Mouse (Mus musculus) neural tube, embryonic 15.5 days (tissue): ENCODE measurements at regions not wholly inside any gene's neighbourhood (a gene's known extent, or its start where the extent isn't known, plus 50 kb on each side); places are given as distances from the start of the nearest gene placed in this dataset.

Experiments used
- ATAC-seq: fragments of 200-750 bp; cut with Nextera tagmentation; 2 replicates; pipeline ENCODE4 v1.8.0; 2017; ENCODE audit warnings: mild to moderate bottlenecking, moderate TSS enrichment, moderate library complexity; ENCODE audit not compliant: low FRiP score
- H3K27ac ChIP-seq: fragments of 300-500 bp; sonication (generic); replicated peaks from 2 replicates; pipeline ENCODE4 v1.5.1; 2015; ENCODE audit warnings: mild to moderate bottlenecking, inconsistent platforms
- H3K27me3 ChIP-seq: fragments of 300-500 bp; sonication (generic); replicated peaks from 2 replicates; pipeline ENCODE4 v1.6.1; 2015; ENCODE audit warnings: inconsistent platforms
- H3K36me3 ChIP-seq: fragments of 300-500 bp; sonication (generic); 2 replicates; pipeline ENCODE4 v1.6.1; 2015; ENCODE audit warnings: inconsistent platforms
- H3K4me1 ChIP-seq: fragments of 300-500 bp; sonication (generic); 2 replicates; pipeline ENCODE4 v1.6.1; 2015; ENCODE audit warnings: inconsistent platforms
- H3K4me2 ChIP-seq: fragments of 300-500 bp; sonication (generic); 2 replicates; pipeline ENCODE4 v1.6.1; 2015; ENCODE audit warnings: inconsistent platforms, mild to moderate bottlenecking, moderate library complexity
- H3K4me3 ChIP-seq: fragments of 300-500 bp; sonication (generic); replicated peaks from 2 replicates; pipeline ENCODE4 v1.5.1; 2015; ENCODE audit warnings: mild to moderate bottlenecking, inconsistent platforms
- H3K9ac ChIP-seq: fragments of 300-500 bp; sonication (generic); replicated peaks from 2 replicates; pipeline ENCODE4 v1.6.1; 2015; ENCODE audit warnings: mild to moderate bottlenecking, inconsistent platforms
- H3K9me3 ChIP-seq: fragments of 300-500 bp; sonication (generic); replicated peaks from 2 replicates; pipeline ENCODE4 v1.6.1; 2016; ENCODE audit warnings: inconsistent platforms
- WGBS: fragments of 180-500 bp; shearing (Covaris S2); methylation state at CpG from one replicate; pipeline ENCODE4 v1.1.7; 2015; ENCODE audit warnings: mixed read lengths; 5-methylcytosine and 5-hydroxymethylcytosine counted together

DNA sequence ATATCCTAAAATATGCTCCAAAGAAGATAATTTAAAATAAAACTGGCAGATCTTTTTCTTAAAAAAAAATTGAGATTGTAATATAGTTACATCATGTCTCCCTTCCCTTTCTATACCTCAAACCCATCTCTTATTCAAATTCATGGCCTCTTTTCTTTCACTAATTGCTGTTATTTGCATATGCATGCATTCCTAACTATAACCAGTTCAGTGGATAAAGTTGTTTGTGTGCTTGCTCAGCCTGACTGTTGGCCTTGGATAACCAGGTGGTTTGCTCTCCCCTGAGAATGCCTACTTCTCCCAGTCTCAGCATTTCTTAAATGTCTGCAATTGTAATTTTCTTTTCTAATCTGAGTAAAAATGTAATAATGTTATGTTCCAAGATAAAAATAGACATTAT, 2154.8 kb downstream of the 4930444P10Rik start:
- H3K9me3 ChIP-seq = no peaks in the 10 kb centered on the region
- H3K27me3 ChIP-seq = peaks cover 10% of the 10 kb centered on the region; the same call in 1 of the 2 replicates
- H3K36me3 ChIP-seq = no peaks in the 10 kb centered on the region
- no peak overlapping the region for H3K9ac ChIP-seq
- no peak overlapping the region for H3K4me3 ChIP-seq
- no peak overlapping the region for H3K4me2 ChIP-seq
- no peaks in the 10 kb centered on the region for H3K4me1 ChIP-seq
- no peak overlapping the region for H3K27ac ChIP-seq
- no peak for ATAC-seq

DNA sequence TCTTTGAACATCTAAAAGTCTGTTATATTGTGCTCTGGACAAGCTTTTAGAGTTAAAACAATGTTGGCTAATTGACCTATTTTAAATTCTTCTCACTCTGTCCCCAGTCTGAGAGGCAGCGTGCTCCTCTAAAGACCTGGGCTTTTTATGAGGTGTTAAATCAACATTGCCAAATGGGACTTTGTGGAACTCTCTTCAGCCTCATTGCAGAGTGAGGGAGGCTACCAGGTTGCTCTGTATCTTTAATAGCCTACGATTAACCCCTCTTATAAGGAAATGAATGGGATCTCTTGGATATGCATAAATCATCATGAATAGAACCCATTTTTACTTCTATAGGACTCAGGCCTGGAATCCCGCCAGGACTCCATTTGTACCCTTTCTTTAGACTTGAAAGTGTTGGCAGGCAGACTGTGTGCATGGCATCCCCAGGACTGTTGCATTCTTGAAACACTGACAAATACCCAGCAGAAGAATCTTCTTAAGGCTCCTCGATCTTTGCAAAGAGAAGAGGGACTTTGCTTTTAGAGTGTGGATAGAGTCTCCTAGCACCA, 2157.1 kb downstream of the 4930444P10Rik start:
- 8% methylated on average over 4 of the region's 4 CpGs for WGBS
- Histone ChIP-seq H3K4me3 (no peak overlapping the region), H3K36me3 (no peaks in the 10 kb centered on the region), H3K27ac (no peak overlapping the region), H3K9me3 (no peaks in the 10 kb centered on the region), H3K4me2 (no peak overlapping the region), H3K4me1 (no peaks in the 10 kb centered on the region), H3K9ac (no peak overlapping the region), H3K27me3 (peaks cover 18% of the 10 kb centered on the region)
- peak; percentile 86 for ATAC-seq

DNA sequence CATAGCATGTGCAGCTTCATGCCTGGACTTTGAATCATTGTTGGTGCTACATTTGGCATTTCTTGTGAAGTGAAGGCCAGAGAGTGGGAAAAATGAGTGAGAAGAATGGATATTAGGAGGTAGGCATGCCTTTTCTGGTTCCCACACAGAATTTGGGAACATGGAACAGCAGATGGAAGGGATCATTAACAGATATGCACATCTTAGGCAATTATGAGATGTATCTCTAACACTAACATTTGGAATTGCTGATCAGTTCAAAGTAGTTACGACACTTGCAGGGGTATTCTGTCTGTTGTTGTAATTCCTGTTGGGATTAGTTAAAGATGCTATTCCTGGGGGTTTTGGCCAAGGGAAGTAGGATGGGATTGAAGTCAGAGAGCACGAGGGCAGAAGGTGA, 2164.4 kb downstream of the 4930444P10Rik start:
- no peaks in the 10 kb centered on the region for H3K36me3 ChIP-seq
- no peak overlapping the region for H3K4me2 ChIP-seq
- H3K4me3 ChIP-seq = no peak overlapping the region
- no peak overlapping the region for H3K27ac ChIP-seq
- no peak overlapping the region for H3K9ac ChIP-seq
- ATAC-seq = no peak
- 90% methylated on average over 2 of the region's 2 CpGs for WGBS
- H3K4me1 ChIP-seq = no peaks in the 10 kb centered on the region
- peaks cover 24% of the 10 kb centered on the region for H3K27me3 ChIP-seq
- H3K9me3 ChIP-seq = no peaks in the 10 kb centered on the region

DNA sequence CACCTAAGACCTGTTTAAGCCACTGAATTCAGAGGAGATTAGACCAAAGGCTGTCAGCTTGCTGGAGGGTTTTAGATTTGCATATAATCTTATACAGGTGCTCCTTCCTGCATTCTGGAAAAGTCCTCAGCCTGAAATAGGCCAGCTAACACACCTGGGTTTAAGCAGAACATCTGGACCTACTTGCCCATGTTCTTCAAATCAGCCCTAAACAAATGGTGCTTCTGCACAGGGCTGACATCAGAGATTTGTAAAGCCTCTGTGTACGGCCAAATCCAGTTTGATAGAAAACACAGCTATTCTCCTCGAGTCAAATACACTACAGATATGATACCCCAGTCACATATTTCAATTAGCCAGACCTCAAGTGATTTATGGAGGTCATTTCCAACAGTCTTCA, 2165.2 kb downstream of the 4930444P10Rik start:
- WGBS = 76% methylated on average over 2 of the region's 2 CpGs
- Histone ChIP-seq H3K4me2 (no peak overlapping the region), H3K9ac (no peak overlapping the region), H3K36me3 (no peaks in the 10 kb centered on the region), H3K9me3 (no peaks in the 10 kb centered on the region), H3K27me3 (peaks cover 24% of the 10 kb centered on the region), H3K4me3 (no peak overlapping the region), H3K4me1 (no peaks in the 10 kb centered on the region), H3K27ac (no peak overlapping the region)
- no peak for ATAC-seq

DNA sequence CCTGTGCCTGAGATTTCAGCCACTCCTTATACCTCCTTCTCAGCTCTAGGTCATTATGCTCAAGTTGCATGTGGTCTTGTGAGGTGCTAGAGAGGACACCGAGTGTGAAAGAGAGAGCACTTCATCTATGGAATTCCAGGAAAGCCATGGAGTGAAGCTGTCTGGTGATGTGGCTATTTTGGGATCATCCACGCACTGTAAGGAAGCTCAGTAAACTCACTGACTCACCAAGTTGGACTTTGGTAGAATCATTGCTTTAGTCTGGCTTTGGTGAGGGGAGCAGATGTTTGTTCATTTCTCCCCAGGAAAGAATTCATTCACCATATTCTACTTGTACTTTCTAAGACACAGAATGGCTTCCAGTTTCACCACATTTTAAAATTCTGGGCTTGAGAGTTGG, 2167.1 kb downstream of the 4930444P10Rik start:
- Histone ChIP-seq H3K4me3 (no peak overlapping the region), H3K27ac (no peak overlapping the region), H3K4me2 (no peak overlapping the region), H3K9ac (no peak overlapping the region), H3K9me3 (no peaks in the 10 kb centered on the region; the same call in 1 of the 2 replicates), H3K27me3 (peaks cover 12% of the 10 kb centered on the region; the same call in 1 of the 2 replicates), H3K4me1 (no peaks in the 10 kb centered on the region), H3K36me3 (no peaks in the 10 kb centered on the region)
- ATAC-seq = no peak
- 90% methylated on average over 2 of the region's 2 CpGs for WGBS

DNA sequence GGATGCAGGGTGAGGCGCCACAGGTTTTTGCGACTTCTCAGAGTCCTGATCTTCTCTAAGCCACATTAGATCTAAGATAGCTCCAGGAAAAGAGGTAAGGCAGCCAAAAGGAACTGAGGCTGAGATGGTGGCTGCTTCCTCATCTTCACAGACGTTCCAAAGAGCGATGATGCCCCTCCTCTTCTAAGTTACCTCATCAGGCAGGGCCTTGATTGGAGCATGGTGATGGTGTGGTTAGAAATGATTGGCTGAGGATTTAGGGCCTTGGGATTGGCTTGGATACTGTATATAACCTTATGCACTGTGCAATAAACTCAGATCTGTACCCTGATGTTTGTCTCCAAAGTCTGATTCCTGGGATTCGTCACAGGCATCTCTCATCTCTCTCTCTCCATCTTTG, 2177.9 kb downstream of the 4930444P10Rik start:
- Histone ChIP-seq H3K27ac (no peak overlapping the region), H3K4me1 (no peaks in the 10 kb centered on the region), H3K4me3 (no peak overlapping the region), H3K9me3 (no peaks in the 10 kb centered on the region), H3K36me3 (no peaks in the 10 kb centered on the region), H3K4me2 (no peak overlapping the region), H3K9ac (no peak overlapping the region), H3K27me3 (no peaks in the 10 kb centered on the region)
- ATAC-seq = no peak
- WGBS = 93% methylated on average over 5 of the region's 5 CpGs

DNA sequence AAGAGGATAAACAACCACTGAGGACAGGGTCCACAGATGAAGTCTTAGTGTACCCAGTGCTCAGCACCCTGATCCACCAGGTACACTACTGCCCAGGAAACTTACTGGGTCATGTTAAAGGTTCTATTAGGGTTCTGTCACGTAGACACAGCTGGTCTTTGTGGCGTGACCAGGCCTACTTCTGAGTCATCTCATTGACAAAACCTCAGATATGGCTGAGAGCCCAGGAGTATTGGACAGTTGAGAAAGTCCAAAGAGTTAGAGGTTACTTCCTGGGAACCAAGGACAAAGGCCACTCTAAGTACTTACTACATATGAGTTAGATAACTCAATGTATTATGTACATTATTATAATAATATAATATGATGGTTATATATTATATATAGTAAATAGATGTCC, 2214.0 kb downstream of the 4930444P10Rik start:
- Histone ChIP-seq H3K4me3 (no peak overlapping the region), H3K4me1 (no peaks in the 10 kb centered on the region), H3K9me3 (no peaks in the 10 kb centered on the region), H3K27ac (no peak overlapping the region), H3K4me2 (no peak overlapping the region), H3K27me3 (no peaks in the 10 kb centered on the region), H3K9ac (no peak overlapping the region), H3K36me3 (no peaks in the 10 kb centered on the region)
- no peak for ATAC-seq
- 92% methylated on average over 2 of the region's 2 CpGs for WGBS

DNA sequence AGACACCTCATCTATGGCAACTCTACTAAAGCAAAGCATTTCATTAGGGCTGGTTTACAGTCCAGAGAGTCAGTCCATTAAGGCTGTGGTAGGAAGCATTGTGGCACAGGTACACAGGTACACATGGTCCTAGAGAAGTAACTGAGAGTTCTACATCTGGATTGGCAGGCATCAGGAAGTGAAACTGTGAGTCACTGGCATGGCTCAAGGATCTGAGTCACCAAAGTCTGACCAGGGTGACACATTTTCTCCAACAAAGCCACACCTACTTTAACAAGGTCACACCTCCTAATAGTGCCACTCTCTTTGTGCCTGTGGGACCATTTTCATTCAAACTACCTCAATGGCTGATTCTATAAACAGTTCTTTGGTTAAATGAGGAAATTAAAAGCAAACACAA, 2219.2 kb downstream of the 4930444P10Rik start:
- no peak overlapping the region for H3K4me2 ChIP-seq
- no peak overlapping the region for H3K9ac ChIP-seq
- no peak for ATAC-seq
- H3K27me3 ChIP-seq = no peaks in the 10 kb centered on the region
- no peak overlapping the region for H3K27ac ChIP-seq
- no peak overlapping the region for H3K4me3 ChIP-seq
- no peaks in the 10 kb centered on the region for H3K36me3 ChIP-seq
- H3K4me1 ChIP-seq = no peaks in the 10 kb centered on the region
- H3K9me3 ChIP-seq = no peaks in the 10 kb centered on the region

DNA sequence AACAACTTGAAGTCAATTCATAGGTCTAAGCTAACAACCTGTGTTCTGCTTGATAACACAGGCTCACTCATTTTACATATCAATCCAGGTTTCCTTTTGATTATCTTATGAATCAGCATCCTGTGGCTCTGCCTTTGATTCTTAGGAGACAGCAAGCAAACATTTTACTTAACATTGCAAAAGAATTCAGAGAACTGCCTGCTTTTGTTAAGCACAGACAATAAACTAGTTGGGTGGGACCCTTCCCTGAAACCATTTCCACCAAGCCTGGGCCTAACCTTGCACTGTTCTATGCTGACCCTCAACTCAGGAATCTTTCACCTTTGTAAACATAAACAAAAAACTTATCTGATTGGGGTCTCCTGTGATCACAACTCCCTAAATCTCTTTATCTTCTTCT, 2220.6 kb downstream of the 4930444P10Rik start:
- no peak overlapping the region for H3K4me2 ChIP-seq
- H3K27me3 ChIP-seq = no peaks in the 10 kb centered on the region
- no peaks in the 10 kb centered on the region for H3K4me1 ChIP-seq
- no peak overlapping the region for H3K4me3 ChIP-seq
- ATAC-seq = no peak
- H3K9me3 ChIP-seq = no peaks in the 10 kb centered on the region
- H3K27ac ChIP-seq = no peak overlapping the region
- no peak overlapping the region for H3K9ac ChIP-seq
- no peaks in the 10 kb centered on the region for H3K36me3 ChIP-seq

DNA sequence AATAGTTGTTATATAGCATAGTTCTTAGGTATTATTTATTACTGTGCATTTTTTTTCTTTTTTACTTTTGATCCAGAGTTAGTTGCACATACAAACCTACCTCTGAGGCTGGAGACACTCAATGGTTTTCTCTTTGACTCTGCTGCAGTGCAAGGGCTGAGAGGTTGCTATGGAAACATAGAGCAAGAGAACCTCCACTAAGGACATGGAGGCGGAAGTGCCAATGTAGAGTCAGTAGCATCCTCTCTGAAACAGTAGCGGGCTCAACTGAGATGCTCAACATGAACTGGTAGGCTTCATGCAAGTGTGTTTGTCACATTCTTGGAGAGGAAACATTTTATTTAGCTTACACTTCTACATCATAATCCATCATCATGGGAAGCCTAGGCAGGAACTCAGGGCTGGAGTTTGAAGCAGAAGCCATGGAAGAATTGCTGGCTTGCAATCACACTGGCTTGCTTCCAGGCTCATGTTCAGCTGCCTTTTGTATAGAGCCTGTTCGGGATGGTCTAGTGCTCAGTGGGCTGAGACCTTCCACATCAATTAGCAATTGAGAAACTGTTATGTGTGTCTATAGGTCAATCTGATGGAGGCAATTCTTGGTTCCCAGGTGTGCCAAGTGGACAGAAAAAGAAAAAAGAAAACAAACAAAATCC, 2222.4 kb downstream of the 4930444P10Rik start:
- H3K4me3 ChIP-seq = no peak overlapping the region
- H3K27me3 ChIP-seq = no peaks in the 10 kb centered on the region
- H3K4me1 ChIP-seq = no peaks in the 10 kb centered on the region
- no peak overlapping the region for H3K9ac ChIP-seq
- 0 out of 2 replicates have a peak, but pooled peaks have one; percentile 59 for ATAC-seq
- H3K4me2 ChIP-seq = no peak overlapping the region
- no peaks in the 10 kb centered on the region for H3K9me3 ChIP-seq
- no peaks in the 10 kb centered on the region for H3K36me3 ChIP-seq
- H3K27ac ChIP-seq = no peak overlapping the region
- WGBS = 66% methylated on average over 3 of the region's 3 CpGs

DNA sequence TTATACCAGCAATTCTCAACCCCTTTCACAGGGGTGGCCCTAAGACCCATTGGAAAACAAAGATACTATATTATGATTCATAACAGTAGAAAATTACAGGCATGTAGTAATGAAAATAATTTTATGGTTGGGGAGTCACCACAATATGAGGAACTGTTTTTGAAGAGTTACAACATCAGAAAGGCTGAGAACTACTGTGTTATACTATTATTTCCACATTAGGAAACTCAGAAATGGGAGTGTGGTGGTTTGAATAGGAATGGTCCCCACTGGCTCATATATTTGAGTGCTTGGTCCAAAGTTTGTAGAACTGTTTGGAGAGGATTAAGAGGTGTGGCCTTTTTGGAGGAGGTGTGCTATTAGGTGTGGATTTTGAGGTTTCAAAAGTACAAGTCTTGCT, 2227.4 kb downstream of the 4930444P10Rik start:
- no peak overlapping the region for H3K9ac ChIP-seq
- no peak for ATAC-seq
- no peaks in the 10 kb centered on the region for H3K27me3 ChIP-seq
- no peaks in the 10 kb centered on the region for H3K36me3 ChIP-seq
- H3K9me3 ChIP-seq = no peaks in the 10 kb centered on the region
- no peaks in the 10 kb centered on the region for H3K4me1 ChIP-seq
- H3K27ac ChIP-seq = no peak overlapping the region
- no peak overlapping the region for H3K4me2 ChIP-seq
- no peak overlapping the region for H3K4me3 ChIP-seq

DNA sequence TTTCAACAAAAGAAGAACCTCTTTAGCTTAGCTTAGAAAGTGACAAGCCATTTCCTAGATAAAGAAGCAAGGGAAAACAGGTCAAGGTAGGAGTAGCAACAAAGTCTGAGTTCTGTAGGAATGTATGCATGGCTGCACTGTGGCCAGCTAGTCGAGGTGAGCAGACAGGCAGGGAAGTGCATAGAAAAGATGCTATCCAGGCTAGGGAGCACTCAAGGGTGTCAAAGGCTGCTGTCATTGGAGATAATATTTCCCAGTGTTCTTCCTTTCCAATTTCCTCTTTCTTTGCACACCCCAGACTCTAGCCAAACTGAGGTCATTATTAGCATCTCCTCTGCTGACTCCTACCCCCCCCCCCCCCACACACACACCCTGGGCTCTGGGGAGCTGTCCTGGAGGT, 2229.4 kb downstream of the 4930444P10Rik start:
- no peak overlapping the region for H3K27ac ChIP-seq
- H3K4me3 ChIP-seq = no peak overlapping the region
- no peaks in the 10 kb centered on the region for H3K36me3 ChIP-seq
- no peaks in the 10 kb centered on the region for H3K4me1 ChIP-seq
- no peaks in the 10 kb centered on the region for H3K9me3 ChIP-seq
- no peak overlapping the region for H3K9ac ChIP-seq
- no peak for ATAC-seq
- H3K4me2 ChIP-seq = no peak overlapping the region
- H3K27me3 ChIP-seq = no peaks in the 10 kb centered on the region
- 79% methylated on average over 1 of the region's 1 CpGs for WGBS
